Mouse (Mus musculus) CD8-positive naive resting alpha-beta T cell, adult 2 months (primary cell): Measurements from ENCODE around the gene Calb2.

Experiments
- DNase-seq, 2 experiments: peaks; one replicate each; pipeline ENCODE4 v3.0.0; 2022; ENCODE audit warnings: low read depth in 2 of 2, low spot score in 2 of 2

Gene Calb2

GRCm38 (mm10) chr8:110168046-110168445 is at the start of gene Calb2:
Gene Calb2, minus strand, starts transcription at chr8:110168210.
- no peak for DNase-seq

- peak; percentile 96 for DNase-seq
These were observed 49.7 kb upstream of the Calb2 start for GRCm38 (mm10) chr8:110217681-110218131.

GRCm38 (mm10) chr8:110217198-110217597 is 49.2 kb upstream of the Calb2 start:
- DNase-seq = no peak

- DNase-seq = no peak
These were observed 48.2 kb upstream of the Calb2 start for GRCm38 (mm10) chr8:110216253-110216652.

GRCm38 (mm10) chr8:110215365-110215764 is 47.4 kb upstream of the Calb2 start, which contains the start of gene Cmtr2:
Gene Cmtr2, plus strand, starts transcription at chr8:110215665.
- no peak for DNase-seq

DNA sequence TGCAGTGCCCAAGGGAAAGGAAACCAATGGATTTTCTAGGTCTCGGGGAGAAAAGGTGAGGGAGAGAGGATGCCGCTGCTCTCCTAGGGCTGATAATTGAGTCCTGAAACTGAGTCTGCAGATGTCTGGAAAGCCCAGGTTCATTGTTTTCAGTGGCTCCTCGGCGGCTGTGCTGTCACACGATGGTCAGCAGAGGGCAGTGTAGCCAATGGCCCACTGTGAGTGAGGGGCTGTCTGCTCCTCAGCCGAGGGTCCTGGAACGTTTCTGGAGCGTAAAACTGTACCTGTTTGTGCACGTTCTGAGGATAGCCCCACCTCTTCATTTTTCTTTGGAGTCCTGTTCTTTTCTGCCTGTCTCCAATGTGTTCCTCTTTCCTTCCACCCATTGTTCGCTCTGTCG is 33.8 kb upstream of the Calb2 start:
- no peak for DNase-seq

DNA sequence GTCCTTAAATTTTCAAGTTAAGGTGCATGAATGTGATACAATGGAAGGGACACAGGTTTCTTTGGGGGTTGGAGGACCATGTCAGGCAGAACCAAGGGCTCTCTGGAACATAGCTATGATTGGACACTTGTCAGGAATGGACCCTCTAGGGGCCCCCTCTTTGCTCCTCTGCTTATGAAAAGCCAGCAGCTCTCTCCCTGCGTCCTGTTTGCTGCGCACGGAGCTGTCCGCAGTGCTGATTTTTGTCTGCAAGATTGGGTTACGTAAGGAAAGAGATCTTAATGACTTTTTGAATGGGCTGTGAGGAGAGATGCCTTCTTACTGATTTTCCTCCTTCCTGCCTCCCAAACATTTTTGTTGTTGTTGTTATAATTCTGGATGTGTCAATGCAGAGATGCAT is 28.7 kb upstream of the Calb2 start:
- no peak for DNase-seq

GRCm38 (mm10) chr8:110188961-110189750 is 21.1 kb upstream of the Calb2 start:
- DNase-seq = no peak

DNA sequence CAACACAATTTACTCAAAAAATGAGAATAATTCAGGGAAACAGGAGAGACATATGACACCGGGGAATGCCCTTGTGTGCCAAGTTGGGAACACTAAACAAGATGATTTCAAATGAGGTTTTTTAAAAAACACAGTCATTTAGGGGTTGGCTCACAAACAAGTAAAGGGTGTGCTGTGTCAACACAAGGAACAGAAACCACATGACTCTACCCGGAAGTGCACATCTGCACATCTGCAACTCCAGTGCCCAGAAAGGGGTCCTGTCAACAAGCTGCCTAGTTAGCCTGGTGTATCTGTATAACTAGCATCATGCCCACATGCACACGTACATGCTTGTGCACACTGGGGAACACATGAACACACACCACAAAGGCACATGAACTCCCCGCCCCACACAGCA is 17.5 kb upstream of the Calb2 start:
- DNase-seq = no peak

DNA sequence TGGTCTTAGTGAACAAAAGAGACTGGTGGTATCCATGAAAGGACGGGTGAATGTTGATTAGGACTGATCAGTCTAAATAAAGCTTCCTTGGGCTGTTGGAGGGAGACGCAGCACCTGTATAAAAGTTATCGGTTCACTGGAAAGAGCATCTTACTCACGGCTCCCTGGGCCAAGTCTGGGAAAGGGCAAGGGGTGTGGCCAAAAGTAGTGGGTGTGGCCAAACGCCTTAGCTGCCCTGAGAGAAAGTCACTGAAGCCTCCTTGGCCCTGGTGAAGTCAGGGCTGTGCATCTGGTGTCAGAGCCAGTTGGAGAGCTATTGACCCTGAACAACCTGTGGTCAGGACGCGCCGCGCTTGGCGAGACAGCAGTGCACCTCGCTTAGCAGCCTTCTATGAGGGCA is 15.7 kb upstream of the Calb2 start:
- no peak for DNase-seq

- DNase-seq = no peak
These were observed 14.8 kb upstream of the Calb2 start for GRCm38 (mm10) chr8:110182735-110183367.

DNA sequence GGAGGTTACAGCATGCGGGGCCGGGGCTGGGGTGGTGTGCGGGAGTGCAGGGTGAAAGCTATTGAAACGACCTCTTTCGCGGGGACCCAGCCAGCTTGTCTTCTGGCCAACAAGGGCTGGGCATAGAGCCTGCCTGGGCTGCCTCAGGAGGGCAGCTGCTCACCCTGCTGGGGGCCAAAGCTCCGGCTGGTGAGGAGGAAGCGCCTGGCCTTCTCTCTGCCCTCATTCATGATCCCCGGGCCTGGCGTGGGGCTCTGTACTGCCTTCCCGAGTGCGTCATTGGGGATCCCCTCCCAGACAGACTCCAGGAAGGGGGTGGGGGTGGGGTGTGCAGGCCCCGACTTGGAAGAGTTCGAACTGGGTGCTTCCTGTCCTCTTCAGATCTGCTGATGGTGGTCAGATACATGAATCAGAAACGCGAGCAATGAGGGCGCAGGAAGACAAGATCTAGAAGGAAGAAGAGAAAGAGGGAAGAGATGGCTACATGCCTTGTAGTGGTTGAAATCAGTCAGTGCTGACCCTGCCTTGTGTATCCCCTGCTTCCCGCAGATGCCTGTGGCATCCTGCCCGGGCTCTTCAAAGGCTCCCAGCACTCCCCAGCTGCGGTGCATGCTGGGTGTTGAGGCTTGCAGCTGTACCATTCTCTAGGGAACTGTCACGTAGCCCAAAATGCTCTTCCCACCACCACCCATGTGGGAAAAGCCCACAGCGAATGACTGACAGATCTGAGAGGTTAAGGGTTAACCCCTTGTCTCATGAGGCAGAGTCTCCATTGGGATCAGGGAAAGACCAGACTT is 9.5 kb upstream of the Calb2 start:
- no peak for DNase-seq

GRCm38 (mm10) chr8:110174826-110175225 is 6.8 kb upstream of the Calb2 start:
- DNase-seq = no peak

GRCm38 (mm10) chr8:110172161-110172560 is 4.2 kb upstream of the Calb2 start:
- DNase-seq = no peak

DNA sequence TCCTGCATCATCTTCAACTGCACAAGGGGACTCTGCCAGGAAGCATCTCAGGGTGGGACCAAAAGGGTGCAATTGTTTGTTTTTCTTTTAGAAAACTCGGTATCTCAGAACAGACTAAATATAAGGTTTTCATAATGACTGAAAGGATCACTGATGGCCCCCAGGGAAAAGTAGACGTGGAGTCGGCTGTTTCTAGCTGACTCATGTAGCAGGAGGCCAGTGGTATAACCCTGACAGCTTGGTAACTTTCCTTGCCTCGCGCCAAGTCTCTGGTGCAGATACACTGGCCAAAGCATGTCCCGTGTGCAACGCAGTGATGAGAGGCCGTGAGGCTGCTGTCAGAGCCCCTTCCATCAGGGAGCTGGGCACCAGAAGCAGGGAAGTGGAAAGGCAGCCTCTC is 1.7 kb downstream of the Calb2 start:
- no peak for DNase-seq

- no peak for DNase-seq
These were observed 6.0 kb downstream of the Calb2 start for GRCm38 (mm10) chr8:110162007-110162406.

- no peak for DNase-seq
These were observed 15.1 kb downstream of the Calb2 start for GRCm38 (mm10) chr8:110152951-110153350.

GRCm38 (mm10) chr8:110145538-110145937 is 22.5 kb downstream of the Calb2 start:
- DNase-seq = no peak

GRCm38 (mm10) chr8:110140770-110141169 is 27.2 kb downstream of the Calb2 start:
- no peak for DNase-seq

DNA sequence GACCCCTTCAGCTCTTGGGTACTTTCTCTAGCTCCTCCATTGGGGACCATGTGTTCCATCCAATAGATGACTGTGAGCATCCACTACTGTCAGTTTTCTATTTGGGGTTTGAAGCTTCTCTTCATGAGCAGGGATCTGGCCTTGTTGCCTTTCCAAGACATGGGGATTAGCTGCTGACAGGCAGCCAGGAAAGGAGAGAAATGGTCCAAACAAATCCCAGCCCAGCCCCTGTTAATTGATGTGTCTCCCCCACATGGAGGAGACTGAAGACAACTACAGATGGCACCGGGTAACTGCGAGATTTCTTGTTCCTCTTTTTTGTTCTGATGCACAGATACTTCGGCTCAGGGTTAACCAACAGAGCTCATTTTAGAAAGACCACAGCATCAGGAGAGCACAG is 27.9 kb downstream of the Calb2 start:
- DNase-seq = no peak

GRCm38 (mm10) chr8:110135515-110135914 is 32.5 kb downstream of the Calb2 start:
- no peak for DNase-seq

- no peak for DNase-seq
These were observed 33.8 kb downstream of the Calb2 start for GRCm38 (mm10) chr8:110134236-110134635.
